Comparison of ENCODE assay signal across 21 mouse cellular contexts in the genomic region with DNA sequence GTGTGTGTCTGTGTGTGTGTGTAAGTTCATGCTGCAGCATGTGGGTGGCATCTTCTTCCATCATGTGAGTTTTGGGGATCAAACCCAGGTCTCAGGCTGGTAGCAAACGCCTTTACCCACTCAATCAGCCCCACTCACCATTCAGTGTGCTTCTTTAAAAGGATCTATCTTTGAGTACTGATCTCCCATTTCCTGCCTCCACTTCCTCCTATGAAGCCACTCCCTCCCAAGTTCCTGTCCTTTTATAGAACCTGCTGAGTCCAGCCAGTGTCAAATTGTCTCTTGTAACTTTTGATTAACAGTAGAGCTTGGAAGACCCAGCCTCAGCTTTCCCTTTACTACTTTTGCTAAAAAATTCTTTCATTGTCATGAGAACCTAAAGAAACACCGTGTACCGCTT.
DNase-seq lines count a peak whose midpoint lies in the region; ATAC-seq and TF ChIP-seq lines count a peak whose summit lies in the region.
"Had no signal": no experiment of that assay in that cellular context is flagged by ENCODE, and none has a peak within 500 bp of the region (broad histone marks: within the 10 kb centered on the region; RNA-seq: fewer than 3 reads in every experiment).

No protein-coding gene starts in this region.

- DNase-seq in ES-CJ7 (ENCODE audit: low read depth, low spot score), result peak; percentile 67
- peak; percentile 24 for DNase-seq in ES-E14 (ENCODE audit: low read depth, low spot score)
- peak; percentile 51 for DNase-seq in R1 (ENCODE audit: low read depth, low spot score)
- no peak for DNase-seq in midbrain, embryonic 11.5 days (ENCODE audit: low spot score, missing footprints)
- DNase-seq in kidney, adult 2 months, result no peak
- DNase-seq: adrenal gland, adult 8-10 months; adrenal gland, postnatal 14 days; adrenal gland, postnatal 36 days; cerebellum, adult 11-12 months; cerebellum, adult 2 months; cerebellum, adult 9-10 months; cerebellum, postnatal 10 days; cerebellum, postnatal 25 days; forebrain, postnatal 0 days had no signal

- 0 out of 4 replicates have a peak, but pooled peaks cover 0 to 3% of the 10 kb centered on the region in 2 experiments for H3K4me1 ChIP-seq in ES-E14 (ENCODE audit: control insufficient read depth in 2 of 2, insufficient read depth in 2 of 2, low read length in 2 of 2, poor library complexity in 1 of 2)
- H3K4me1 ChIP-seq in midbrain, embryonic 11.5 days (ENCODE audit: control insufficient read depth, insufficient read depth, low read length), result no peaks in the 10 kb centered on the region
- no peaks in the 10 kb centered on the region for H3K4me1 ChIP-seq in kidney, adult 2 months (ENCODE audit: control insufficient read depth, insufficient read depth, low read length)
- H3K4me1 ChIP-seq: embryonic facial prominence, embryonic 10.5 days; embryonic facial prominence, embryonic 12.5 days had no signal

- no peaks in the 10 kb centered on the region for H3K9me3 ChIP-seq in ES-E14 (ENCODE audit: control insufficient read depth, insufficient read depth, low read depth, low read length)
- H3K9me3 ChIP-seq in midbrain, embryonic 11.5 days (ENCODE audit: control insufficient read depth, low read length), result no peaks in the 10 kb centered on the region
- H3K9me3 ChIP-seq: embryonic facial prominence, embryonic 10.5 days; embryonic facial prominence, embryonic 12.5 days; forebrain, embryonic 13.5 days; forebrain, embryonic 15.5 days had no signal

- no peak overlapping the region for H3K4me3 ChIP-seq in ES-E14 (ENCODE audit: insufficient read depth in 1 of 2, low read depth in 1 of 2, low read length in 2 of 2, poor library complexity in 1 of 2, severe bottlenecking in 1 of 2)
- H3K4me3 ChIP-seq in midbrain, embryonic 11.5 days (ENCODE audit: low read depth, low read length), result no peak overlapping the region
- no peak overlapping the region for H3K4me3 ChIP-seq in kidney, adult 2 months (ENCODE audit: insufficient read depth, low read depth, low read length)
- H3K4me3 ChIP-seq: embryonic facial prominence, embryonic 10.5 days; embryonic facial prominence, embryonic 12.5 days; forebrain, embryonic 13.5 days; forebrain, embryonic 15.5 days had no signal

- H3K9ac ChIP-seq in ES-E14 (ENCODE audit: insufficient read depth, low read depth, low read length, poor library complexity, severe bottlenecking), result no peak overlapping the region
- no peak overlapping the region for H3K9ac ChIP-seq in midbrain, embryonic 11.5 days (ENCODE audit: low read length)
- H3K9ac ChIP-seq: embryonic facial prominence, embryonic 12.5 days; forebrain, embryonic 13.5 days; forebrain, embryonic 15.5 days; forebrain, postnatal 0 days had no signal

- no peaks in the 10 kb centered on the region for H3K27me3 ChIP-seq in midbrain, embryonic 11.5 days (ENCODE audit: control insufficient read depth, insufficient read depth, low read length)
- no peaks in the 10 kb centered on the region for H3K27me3 ChIP-seq in kidney, adult 2 months (replicated peaks; ENCODE audit: control insufficient read depth, insufficient read depth, low read length)
- H3K27me3 ChIP-seq: embryonic facial prominence, embryonic 12.5 days; forebrain, embryonic 13.5 days; forebrain, embryonic 15.5 days; Patski had no signal

- TF ChIP-seq CTCF in kidney, adult 2 months (conservative IDR thresholded peaks at IDR 0.05; ENCODE audit: insufficient read depth, insufficient read length, low read depth, low read length), result no peak

- no peak overlapping the region for H3K4me2 ChIP-seq in midbrain, embryonic 11.5 days
- H3K4me2 ChIP-seq: embryonic facial prominence, embryonic 12.5 days; forebrain, embryonic 13.5 days; forebrain, embryonic 15.5 days had no signal

- no peak for ATAC-seq in midbrain, embryonic 11.5 days (ENCODE audit: low FRiP score)
- no peak for ATAC-seq in megakaryocyte, adult 5-6 weeks (ENCODE audit: poor library complexity, severe bottlenecking)
- ATAC-seq: activated CD4-positive, CD25-positive, alpha-beta regulatory T cell, adult 4 months; forebrain, embryonic 13.5 days; forebrain, embryonic 15.5 days; forebrain, postnatal 0 days; Patski had no signal

- in situ Hi-C loops in ES-E14 (cut with MboI; ENCODE audit: low sequenced_read_pairs in 2 of 2, unreplicated experiment in 2 of 2), result no loop called here

- H3K27ac ChIP-seq in ES-E14 (ENCODE audit: insufficient read depth, low read depth, low read length, poor library complexity, severe bottlenecking), result no peak overlapping the region
- H3K27ac ChIP-seq in midbrain, embryonic 11.5 days (ENCODE audit: low read depth, low read length), result no peak overlapping the region
- H3K27ac ChIP-seq in kidney, adult 2 months (ENCODE audit: insufficient read depth, low read depth, low read length), result no peak overlapping the region
- H3K27ac ChIP-seq: embryonic facial prominence, embryonic 10.5 days; embryonic facial prominence, embryonic 12.5 days; forebrain, embryonic 13.5 days; forebrain, embryonic 15.5 days had no signal

- 81% methylated on average over 3 of the region's 3 CpGs for WGBS in midbrain, embryonic 11.5 days
- whole genome bisulfite sequencing in kidney, adult 2 months, result 77% methylated on average over 3 of the region's 3 CpGs

- H3K36me3 ChIP-seq in ES-E14 (ENCODE audit: control insufficient read depth, insufficient read depth, low read length, poor library complexity, severe bottlenecking), result no peaks in the 10 kb centered on the region
- no peaks in the 10 kb centered on the region for H3K36me3 ChIP-seq in midbrain, embryonic 11.5 days (ENCODE audit: control insufficient read depth, insufficient read depth, low read length)
- H3K36me3 ChIP-seq in kidney, adult 2 months (ENCODE audit: control insufficient read depth, insufficient read depth, low read length), result no peaks in the 10 kb centered on the region
- H3K36me3 ChIP-seq: embryonic facial prominence, embryonic 10.5 days; embryonic facial prominence, embryonic 12.5 days; forebrain, embryonic 15.5 days had no signal

- no peak for TF ChIP-seq POLR2A in kidney, adult 2 months (IDR thresholded peaks at IDR 0.05; ENCODE audit: low read depth, low read length)

TF ChIP-seq in ES-E14, 5 proteins besides CTCF, POLR2A, EP300 and RAD21:
- TF ChIP-seq ZNF384 (IDR thresholded peaks at IDR 0.05; ENCODE audit: low read depth, low read length), result no peak

Comparison
In these comparisons a context has a peak if more than half of its experiments do, and no peak if none do; other contexts are left out.
1. DNase-seq: peak in ES-CJ7 (single experiment), ES-E14 (single experiment) and R1 (single experiment); none in midbrain, embryonic 11.5 days (single experiment) and kidney, adult 2 months (single experiment).